Mouse (Mus musculus) thymus, postnatal 25 days (tissue): ENCODE measurements at regions not wholly inside any gene's neighbourhood (a gene's known extent, or its start where the extent isn't known, plus 50 kb on each side); places are given as distances from the start of the nearest gene placed in this dataset.

ENCODE experiments used
- DNase-seq: peaks from one replicate; pipeline ENCODE4 v3.0.0; 2022

DNA sequence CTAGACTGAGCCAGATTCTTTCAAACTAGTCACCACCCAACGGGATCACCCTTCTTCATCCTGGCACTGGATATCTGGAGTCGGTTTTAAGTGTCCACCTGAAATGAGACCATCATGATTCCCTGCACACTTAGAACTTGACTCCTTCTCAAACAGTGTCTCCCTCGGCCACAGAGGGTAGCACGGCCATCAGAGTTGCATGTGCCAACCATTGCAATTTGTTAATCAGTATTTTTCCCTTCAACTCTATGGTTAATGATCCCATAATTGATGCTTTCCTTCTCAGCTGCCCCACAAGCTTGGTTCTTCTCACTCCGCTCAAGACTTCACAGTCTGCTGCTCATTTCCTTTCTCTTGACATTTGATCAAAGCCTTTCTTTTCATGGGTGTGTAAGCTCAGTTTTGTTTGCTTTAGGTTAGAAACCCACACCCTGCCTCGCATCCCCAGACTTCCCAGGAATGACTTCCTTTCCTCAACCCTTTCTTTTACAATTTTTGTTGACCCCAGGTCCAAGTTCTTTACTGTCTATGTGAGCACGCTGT is 253.0 kb upstream of the Fam19a5 start:
- no peak for DNase-seq

GRCm38 (mm10) chr15:87319896-87320295 is 224.2 kb upstream of the Fam19a5 start:
- no peak for DNase-seq

DNA sequence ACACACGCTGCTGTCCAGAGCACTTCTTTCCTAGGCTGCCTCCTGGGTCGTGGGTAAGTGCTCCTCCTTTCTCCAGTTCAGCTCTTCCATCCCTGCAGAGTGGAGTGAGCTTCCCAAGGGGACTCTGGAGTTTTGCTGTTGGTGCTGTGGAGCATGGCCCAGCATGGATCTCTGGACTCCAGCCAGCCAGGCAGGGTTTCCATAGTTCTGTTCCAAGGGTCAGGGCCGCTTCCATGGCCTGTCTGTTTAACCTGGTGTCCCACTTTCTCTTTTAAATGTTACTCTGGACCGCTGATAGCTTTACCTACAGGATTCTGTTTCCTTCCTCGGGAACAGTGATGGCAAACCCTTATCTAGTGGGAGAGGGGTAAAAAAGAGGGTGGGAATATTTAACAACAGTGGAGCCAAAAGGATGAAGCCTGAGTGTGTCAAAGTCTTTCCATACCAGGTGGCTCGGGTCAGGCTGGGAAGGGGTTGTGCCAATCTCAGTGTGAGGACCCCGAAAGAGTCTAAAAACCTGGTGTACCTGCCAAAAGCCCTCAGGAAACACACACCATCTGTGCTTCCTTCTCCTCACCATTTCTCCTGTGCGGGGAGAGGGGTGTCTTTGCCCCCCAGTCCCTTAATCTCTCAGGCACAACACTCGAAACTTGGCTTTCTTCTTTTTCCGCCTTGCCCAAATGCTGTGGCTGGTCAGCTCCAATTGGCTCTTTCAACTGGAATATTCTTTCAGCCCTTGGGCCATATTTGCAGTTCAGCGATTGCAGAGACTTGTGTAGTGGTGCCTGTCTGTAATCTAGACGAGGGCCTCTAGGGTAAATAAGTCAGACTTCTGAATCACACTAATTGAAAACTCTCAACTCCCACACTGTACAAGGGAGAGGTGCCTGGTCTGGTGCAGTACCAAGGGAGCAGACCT is 222.8 kb upstream of the Fam19a5 start:
- no peak for DNase-seq

DNA sequence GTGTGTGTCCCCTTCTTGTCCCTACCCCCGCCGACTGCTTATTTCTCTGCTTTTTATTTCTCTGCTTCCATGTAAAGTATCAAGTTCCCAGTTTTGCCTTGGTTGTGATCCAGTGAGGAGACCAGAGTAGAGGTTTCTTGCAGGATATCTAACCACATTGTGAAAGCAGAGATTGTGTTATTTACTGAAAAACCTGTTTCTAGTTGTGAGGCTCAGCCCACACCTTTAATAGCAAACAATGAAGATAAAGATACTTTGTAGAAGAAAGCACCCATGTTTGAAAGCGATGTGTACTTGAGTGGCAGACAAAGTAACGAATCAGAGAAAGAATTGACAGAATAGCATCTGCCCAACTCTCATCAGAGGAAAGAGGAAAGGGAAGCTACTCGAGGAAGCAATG is 218.7 kb upstream of the Fam19a5 start:
- DNase-seq: no peak

DNA sequence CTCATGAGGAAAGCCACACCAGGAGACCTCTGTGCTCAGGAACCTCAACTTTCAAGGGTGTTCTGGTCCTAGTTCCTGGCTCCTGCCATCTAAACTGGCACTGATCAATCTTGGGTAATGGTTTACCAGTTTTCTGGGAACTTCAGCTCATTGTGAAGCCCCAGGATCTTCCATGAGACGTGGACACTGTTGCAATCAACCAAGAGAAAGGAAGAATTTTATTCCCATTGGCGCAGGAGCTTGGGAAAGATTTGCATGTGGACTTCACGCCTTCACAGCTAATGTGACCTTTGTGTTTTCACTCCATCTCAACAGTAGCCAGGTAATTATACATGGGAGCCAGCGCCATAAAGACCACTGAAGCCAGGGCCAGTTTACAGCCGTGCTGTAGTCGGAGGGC is 217.8 kb upstream of the Fam19a5 start:
- no peak for DNase-seq

DNA sequence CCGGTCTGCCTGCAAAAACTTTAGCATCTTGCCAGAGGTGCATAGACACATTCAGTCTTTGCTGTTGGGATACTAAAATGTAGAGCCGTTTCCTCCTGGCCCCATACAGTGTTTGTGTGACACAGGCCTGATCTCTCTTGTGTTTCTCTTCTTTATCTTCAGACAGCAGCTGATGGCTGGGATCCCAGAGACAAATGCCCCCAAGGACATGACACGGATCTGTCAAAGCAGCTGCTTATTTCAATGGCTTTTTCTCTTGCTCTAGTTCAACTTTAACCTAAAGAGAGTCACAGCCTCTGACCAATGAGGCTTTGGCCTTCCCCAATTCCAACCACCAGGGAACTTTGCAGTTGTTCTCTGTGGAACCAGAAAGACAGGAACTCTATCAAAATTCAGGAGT is 211.7 kb upstream of the Fam19a5 start:
- DNase-seq: no peak

DNA sequence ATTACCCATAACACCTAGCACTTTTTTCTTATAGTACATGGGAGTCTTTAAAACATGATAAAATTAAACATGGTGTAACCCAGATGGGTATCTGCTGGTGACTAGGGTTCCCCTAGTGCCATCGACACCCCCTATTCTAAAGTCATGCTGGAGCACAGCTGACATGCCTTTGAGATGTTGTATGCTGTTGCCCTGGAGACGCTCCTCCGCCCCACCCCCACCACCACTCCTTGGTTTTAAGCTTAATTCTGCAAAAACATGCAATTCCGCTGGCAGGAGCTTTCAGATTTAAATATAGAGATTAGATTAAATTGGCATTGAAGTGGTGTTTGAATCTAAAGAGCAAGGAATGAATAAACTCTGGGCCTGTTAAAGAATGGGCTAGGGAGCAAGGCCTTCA is 210.6 kb upstream of the Fam19a5 start:
- DNase-seq: no peak

- no peak for DNase-seq
These were observed 209.7 kb upstream of the Fam19a5 start for GRCm38 (mm10) chr15:87334430-87334829.

GRCm38 (mm10) chr15:87335324-87335723 is 208.8 kb upstream of the Fam19a5 start:
- no peak for DNase-seq

DNA sequence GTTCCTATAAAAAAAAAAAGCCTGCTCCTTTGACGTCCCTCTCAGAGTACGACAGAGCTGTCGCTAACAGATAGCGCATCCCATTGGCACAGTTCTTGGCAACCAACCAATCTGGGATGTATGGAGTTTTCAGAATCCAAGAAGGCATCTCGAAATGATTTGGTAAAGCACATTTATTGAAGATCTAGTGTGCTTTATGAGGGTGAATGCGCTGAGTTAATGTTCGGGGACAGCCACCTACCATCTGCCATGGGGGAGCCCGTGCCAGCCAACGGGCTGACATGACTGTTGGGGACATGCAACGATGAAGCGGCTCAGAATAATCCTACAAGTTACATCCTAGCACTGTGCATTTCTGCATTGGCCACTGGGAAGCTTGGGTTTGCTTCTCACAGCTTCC is 208.4 kb upstream of the Fam19a5 start:
- no peak for DNase-seq

DNA sequence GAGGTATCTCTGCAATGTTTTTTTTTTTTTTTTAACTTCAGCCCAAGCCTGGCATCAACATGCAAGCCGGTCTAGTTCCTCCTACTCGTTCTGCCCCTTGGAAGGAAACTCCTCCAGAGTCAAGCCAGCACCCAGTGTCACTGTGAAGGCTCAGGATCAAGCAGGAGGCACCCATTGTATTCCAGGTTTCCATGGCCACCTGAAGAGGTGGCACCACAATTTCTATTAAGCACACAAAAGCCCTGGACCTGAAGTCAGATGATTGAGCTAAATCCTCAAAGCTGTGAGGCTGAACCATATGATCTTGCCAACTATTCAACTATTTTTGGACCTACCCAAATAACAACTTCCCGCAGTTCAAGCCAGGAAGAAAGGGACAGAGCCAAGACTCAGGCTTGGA is 204.2 kb upstream of the Fam19a5 start:
- no peak for DNase-seq

- no peak for DNase-seq
These were observed 201.4 kb upstream of the Fam19a5 start for GRCm38 (mm10) chr15:87342656-87343055.

GRCm38 (mm10) chr15:87345826-87346225 is 198.3 kb upstream of the Fam19a5 start:
- DNase-seq: no peak

DNA sequence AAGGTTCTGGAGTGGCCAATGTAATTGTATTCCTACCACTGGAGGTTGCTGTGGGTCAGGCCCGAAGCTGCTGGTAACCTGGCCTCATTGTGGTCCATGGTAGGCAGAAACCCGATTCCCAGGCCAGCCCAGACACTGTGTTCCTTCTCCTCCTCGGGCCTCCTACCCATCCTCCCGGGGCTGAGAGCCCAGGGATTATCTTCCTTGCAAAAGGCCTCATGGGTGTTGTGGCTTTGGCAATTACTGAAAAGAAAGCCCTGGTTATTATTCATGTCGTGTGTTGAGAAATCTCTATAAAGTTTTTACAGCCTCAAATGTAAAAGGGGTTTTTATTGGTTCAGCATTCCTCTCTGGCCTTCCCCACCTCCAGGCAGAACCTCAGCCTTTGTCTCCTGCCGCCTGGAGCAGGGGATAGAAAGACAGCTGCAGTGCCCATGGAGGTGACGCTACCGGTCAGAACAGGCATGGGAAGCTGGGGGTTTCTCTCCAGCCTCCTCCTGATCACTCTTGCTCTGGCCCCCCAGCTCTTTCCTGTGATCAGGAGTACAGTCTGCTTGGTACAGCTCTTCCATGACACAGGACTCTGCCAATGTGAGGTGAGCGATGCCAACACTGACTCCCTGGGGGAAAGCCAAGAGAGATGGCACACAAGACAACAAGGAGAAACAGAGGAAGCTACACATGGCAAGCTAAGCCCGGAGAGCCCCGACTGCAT is 194.4 kb upstream of the Fam19a5 start:
- no peak for DNase-seq

DNA sequence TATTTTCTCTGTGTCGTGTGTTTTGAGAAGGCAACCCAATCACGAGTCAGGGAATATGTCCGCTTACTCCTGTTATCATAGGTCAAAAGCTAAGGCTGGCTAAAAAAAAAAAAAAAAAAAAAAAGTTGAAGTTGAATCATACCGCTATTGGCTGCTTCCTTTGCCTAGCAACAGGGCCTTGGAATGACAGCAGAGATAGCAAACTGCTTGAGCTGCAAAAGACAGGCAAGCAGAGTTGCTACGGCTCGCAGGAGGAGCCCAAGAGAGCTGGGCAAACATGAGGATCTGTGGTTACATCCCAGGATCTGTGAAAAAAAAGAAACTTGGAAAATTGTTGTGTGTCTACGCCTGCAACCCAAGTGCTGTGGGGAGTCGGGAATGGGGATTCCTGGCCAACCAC is 191.3 kb upstream of the Fam19a5 start:
- DNase-seq: no peak

DNA sequence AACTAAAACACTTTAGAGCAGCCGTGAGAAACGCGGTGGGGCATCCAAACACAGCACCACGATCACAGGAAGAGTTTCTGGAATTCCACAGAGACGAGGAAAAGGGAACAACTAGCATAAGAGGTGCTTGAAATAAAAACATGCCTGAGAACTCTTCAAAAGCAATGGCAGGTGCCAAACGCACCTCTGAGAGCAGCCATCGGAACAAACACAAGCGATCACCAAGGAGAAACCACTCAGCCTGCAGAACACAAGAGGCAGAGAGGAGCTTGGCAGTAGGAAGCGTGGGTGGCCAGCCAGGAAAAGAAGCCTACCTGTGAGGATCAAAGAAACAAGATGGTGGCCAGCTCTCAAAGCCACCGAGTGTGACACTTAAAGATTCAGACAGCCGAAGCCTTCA is 190.2 kb upstream of the Fam19a5 start:
- no peak for DNase-seq

DNA sequence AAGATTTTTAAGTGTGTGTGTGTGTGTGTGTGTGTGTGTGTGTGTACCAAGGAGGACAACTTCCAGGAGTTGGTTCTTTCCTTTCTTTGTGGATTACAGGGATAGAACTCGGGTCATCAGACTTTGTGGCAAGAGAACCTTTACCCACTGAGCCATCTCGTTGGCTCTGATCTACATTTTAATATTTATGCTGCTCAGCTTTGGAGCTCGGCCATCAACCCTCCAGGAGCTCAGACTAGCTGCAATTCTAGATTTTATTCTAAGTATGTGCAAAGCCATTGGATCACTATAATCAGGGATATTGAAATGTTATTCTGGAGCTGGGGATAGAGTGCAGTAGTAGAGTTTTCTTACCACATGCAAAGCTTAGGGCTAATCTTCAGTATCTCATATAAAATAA is 183.6 kb upstream of the Fam19a5 start:
- no peak for DNase-seq

DNA sequence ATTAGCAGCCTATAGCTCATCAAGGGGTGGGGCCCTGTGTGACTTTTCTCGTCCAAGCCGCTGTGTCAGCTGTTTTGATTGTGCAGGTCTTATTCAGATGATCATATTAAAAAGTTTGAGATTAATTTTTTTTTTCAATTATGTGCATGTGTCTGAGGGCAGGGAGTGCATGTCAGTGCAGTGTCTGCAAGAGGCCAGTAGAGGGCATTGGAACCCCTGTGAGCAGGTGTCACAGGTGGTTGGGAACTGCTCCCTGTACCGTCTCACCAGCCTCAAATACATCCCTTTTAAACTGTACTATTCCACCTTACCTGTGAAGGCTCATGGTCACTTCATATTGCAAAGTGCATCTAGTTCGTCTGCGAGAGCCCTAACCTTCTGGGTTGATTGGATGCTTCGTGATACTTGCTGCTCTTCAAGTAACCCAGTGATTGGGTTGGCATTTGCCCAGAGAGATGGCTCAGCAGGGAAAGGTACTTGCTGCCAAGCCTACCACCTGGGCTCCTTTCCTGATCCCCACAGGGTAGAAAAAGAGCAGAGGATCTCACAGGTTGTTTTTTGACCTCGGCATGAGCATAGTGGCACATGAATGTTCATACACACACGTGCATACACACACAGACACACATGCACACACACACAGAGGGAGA is 178.3 kb upstream of the Fam19a5 start:
- no peak for DNase-seq

DNA sequence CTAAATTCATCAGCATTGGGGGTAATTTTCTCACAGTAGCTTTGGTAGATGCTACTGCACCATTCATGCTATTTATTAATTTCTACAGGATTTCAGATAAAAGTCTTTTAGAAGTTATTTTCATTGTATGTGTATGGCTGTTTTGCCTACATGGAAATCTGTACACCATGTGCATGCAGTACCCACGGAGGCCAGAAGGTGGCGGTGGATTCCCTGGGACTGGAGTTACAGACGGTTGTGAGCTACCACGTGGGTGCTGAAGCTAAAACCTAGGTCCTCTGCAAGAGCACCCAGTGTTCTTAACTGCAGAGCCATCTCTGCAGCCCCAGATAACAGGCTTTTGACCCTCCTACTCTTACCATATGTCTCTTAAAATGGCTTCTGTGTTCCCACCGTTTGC is 176.7 kb upstream of the Fam19a5 start:
- DNase-seq: peak; percentile 4

DNA sequence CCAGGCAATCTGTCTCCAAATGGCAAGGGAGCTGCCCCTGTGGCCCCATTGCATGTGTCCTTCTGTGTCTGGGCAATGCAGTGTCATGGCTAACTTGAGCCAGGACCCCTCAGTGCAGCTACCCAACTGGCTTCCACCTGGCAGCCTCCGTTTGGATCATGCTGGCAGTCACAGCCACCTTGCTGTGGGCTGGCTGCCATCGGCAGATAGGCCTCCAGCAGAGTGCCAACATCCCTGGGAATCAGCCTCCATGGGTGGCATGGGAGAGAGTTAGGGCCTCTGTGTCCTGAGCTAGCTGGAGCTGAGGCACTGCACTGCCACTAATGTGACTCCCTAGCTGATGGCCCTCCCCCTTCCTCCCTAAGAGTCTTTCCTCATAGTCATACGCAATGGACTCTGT is 174.7 kb upstream of the Fam19a5 start:
- no peak for DNase-seq

DNA sequence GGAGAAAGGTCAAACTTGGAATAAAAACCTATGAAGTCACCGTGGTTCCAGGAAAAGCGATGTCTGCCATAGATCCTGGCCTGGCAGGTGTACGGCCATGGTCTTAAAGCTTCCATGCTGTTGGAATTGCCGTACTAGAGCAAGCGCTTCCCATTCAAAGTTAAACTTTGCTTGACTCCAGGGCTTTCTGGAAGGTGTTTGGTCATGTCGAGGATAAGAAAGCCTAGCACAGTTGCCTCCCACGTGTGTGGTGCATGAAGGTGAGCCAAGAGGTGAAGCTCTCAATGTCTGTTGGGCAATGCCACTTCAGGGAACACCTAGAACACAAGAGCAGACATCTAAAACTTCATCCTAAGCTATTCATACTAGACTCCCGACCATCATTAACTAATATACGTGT is 174.3 kb upstream of the Fam19a5 start:
- DNase-seq: no peak

GRCm38 (mm10) chr15:87370761-87371160 is 173.3 kb upstream of the Fam19a5 start:
- DNase-seq: no peak

GRCm38 (mm10) chr15:87374670-87375069 is 169.4 kb upstream of the Fam19a5 start:
- no peak for DNase-seq
